In genomic region chr2:119034656-119035396, GRCm38 (mm10) we compare ENCODE assay signal across 8 mouse cellular contexts. TPM values are rescaled to one million over a fixed set of nuclear protein-coding genes. Genes with fewer than 3 reads are reported as not detected.
DNase-seq lines count a peak whose midpoint lies in the region; ATAC-seq and TF ChIP-seq lines count a peak whose summit lies in the region.

TSS of gene Rpusd2 (plus strand) at chr2:119034790.

- peak; percentile 88 for DNase-seq in 3134 (ENCODE audit: extremely low read depth, insufficient read length, low spot score)
- peak; percentile 94 to 95 for DNase-seq in adrenal gland, postnatal 36 days
- peak; percentile 95 to 96 for DNase-seq in heart, adult 18-20 months
- peak; percentile 97 for DNase-seq in kidney, adult 2 months
- DNase-seq in spleen, adult 2 months (ENCODE audit: low read depth in 1 of 2, low spot score in 2 of 2) = peak; percentile 91 to 92

- H3K36me3 ChIP-seq in embryonic facial prominence, embryonic 13.5 days = peaks cover 26% of the 10 kb centered on the region
- no peaks in the 10 kb centered on the region for H3K36me3 ChIP-seq in kidney, adult 2 months (ENCODE audit: control insufficient read depth, insufficient read depth, low read length)
- H3K36me3 ChIP-seq in limb, embryonic 12.5 days = peaks cover 30% of the 10 kb centered on the region
- H3K36me3 ChIP-seq in midbrain, embryonic 15.5 days (replicated peaks) = peaks cover 19% of the 10 kb centered on the region; the same call in 1 of the 2 replicates
- H3K36me3 ChIP-seq in spleen, adult 2 months (ENCODE audit: control insufficient read depth, insufficient read depth, low read length) = no peaks in the 10 kb centered on the region; the same call in 1 of the 2 replicates

- no peaks in the 10 kb centered on the region; the same call in 1 of the 2 replicates for H3K27me3 ChIP-seq in embryonic facial prominence, embryonic 13.5 days
- H3K27me3 ChIP-seq in kidney, adult 2 months (replicated peaks; ENCODE audit: control insufficient read depth, insufficient read depth, low read length) = no peaks in the 10 kb centered on the region
- H3K27me3 ChIP-seq in limb, embryonic 12.5 days = no peaks in the 10 kb centered on the region
- H3K27me3 ChIP-seq in midbrain, embryonic 15.5 days (replicated peaks) = no peaks in the 10 kb centered on the region
- H3K27me3 ChIP-seq in spleen, adult 2 months (ENCODE audit: control insufficient read depth, insufficient read depth, low read length) = no peaks in the 10 kb centered on the region

- WGBS in embryonic facial prominence, embryonic 13.5 days = under 1% methylated on average over 49 of the region's 49 CpGs
- WGBS in kidney, adult 2 months = under 1% methylated on average over 49 of the region's 49 CpGs
- under 1% methylated on average over 49 of the region's 49 CpGs for WGBS in limb, embryonic 12.5 days
- under 1% methylated on average over 49 of the region's 49 CpGs for WGBS in midbrain, embryonic 15.5 days
- WGBS in spleen, adult 2 months = 1% methylated on average over 49 of the region's 49 CpGs

- H3K9me3 ChIP-seq in embryonic facial prominence, embryonic 13.5 days = no peaks in the 10 kb centered on the region
- H3K9me3 ChIP-seq in limb, embryonic 12.5 days = no peaks in the 10 kb centered on the region
- H3K9me3 ChIP-seq in midbrain, embryonic 15.5 days = no peaks in the 10 kb centered on the region

- H3K4me1 ChIP-seq in embryonic facial prominence, embryonic 13.5 days = peaks cover 11% of the 10 kb centered on the region
- 0 out of 2 replicates have a peak, but pooled peaks cover 4% of the 10 kb centered on the region for H3K4me1 ChIP-seq in kidney, adult 2 months (ENCODE audit: control insufficient read depth, insufficient read depth, low read length)
- peaks cover 15% of the 10 kb centered on the region for H3K4me1 ChIP-seq in limb, embryonic 12.5 days (replicated peaks)
- H3K4me1 ChIP-seq in midbrain, embryonic 15.5 days = peaks cover 20% of the 10 kb centered on the region
- H3K4me1 ChIP-seq in spleen, adult 2 months (ENCODE audit: control insufficient read depth, insufficient read depth, insufficient read length) = no peaks in the 10 kb centered on the region

- H3K4me2 ChIP-seq in embryonic facial prominence, embryonic 13.5 days = peak within 1 kb of the TSS; percentile 90
- peak within 1 kb of the TSS; percentile 79 for H3K4me2 ChIP-seq in limb, embryonic 12.5 days
- peak within 1 kb of the TSS; percentile 79 for H3K4me2 ChIP-seq in midbrain, embryonic 15.5 days

- peak within 1 kb of the TSS; percentile 79 for H3K27ac ChIP-seq in embryonic facial prominence, embryonic 13.5 days
- no peak within 1 kb of the TSS for H3K27ac ChIP-seq in kidney, adult 2 months (ENCODE audit: insufficient read depth, low read depth, low read length)
- peak within 1 kb of the TSS; percentile 93 for H3K27ac ChIP-seq in limb, embryonic 12.5 days
- H3K27ac ChIP-seq in midbrain, embryonic 15.5 days = peak within 1 kb of the TSS; percentile 88
- peak within 1 kb of the TSS; percentile 62 for H3K27ac ChIP-seq in spleen, adult 2 months (ENCODE audit: insufficient read depth, low read length)

- peak; percentile 40 for TF ChIP-seq CTCF in kidney, adult 2 months (conservative IDR thresholded peaks at IDR 0.05; ENCODE audit: insufficient read depth, insufficient read length, low read depth, low read length)
- TF ChIP-seq CTCF in spleen, adult 2 months (IDR thresholded peaks at IDR 0.05; ENCODE audit: extremely low read depth, insufficient read depth, insufficient read length, insufficient replicate concordance) = no peak

- H3K4me3 ChIP-seq in embryonic facial prominence, embryonic 13.5 days = peak within 1 kb of the TSS; percentile 98
- H3K4me3 ChIP-seq in kidney, adult 2 months (ENCODE audit: insufficient read depth, low read depth, low read length) = peak within 1 kb of the TSS; percentile 91
- peak within 1 kb of the TSS; percentile 81 for H3K4me3 ChIP-seq in limb, embryonic 12.5 days (replicated peaks)
- H3K4me3 ChIP-seq in midbrain, embryonic 15.5 days = peak within 1 kb of the TSS; percentile 59
- H3K4me3 ChIP-seq in spleen, adult 2 months (ENCODE audit: extremely low read depth, insufficient read depth, insufficient read length) = peak within 1 kb of the TSS; percentile 81

- H3K9ac ChIP-seq in embryonic facial prominence, embryonic 13.5 days = peak within 1 kb of the TSS; percentile 88
- H3K9ac ChIP-seq in limb, embryonic 12.5 days (replicated peaks) = peak within 1 kb of the TSS; percentile 82
- H3K9ac ChIP-seq in midbrain, embryonic 15.5 days = peak within 1 kb of the TSS; percentile 88

- peak; percentile 38 for TF ChIP-seq POLR2A in kidney, adult 2 months (IDR thresholded peaks at IDR 0.05; ENCODE audit: low read depth, low read length)
- peak; percentile 16; the same call in 1 of the 2 replicates for TF ChIP-seq POLR2A in spleen, adult 2 months (IDR thresholded peaks at IDR 0.05; ENCODE audit: low read depth, low read length)

- ATAC-seq in embryonic facial prominence, embryonic 13.5 days (ENCODE audit: insufficient number of reproducible peaks, insufficient read depth, low FRiP score, low TSS enrichment, low read depth) = peak; percentile 85
- peak; percentile 91 for ATAC-seq in limb, embryonic 12.5 days (ENCODE audit: insufficient number of reproducible peaks, insufficient read depth, low FRiP score, low TSS enrichment, low read depth)
- ATAC-seq in midbrain, embryonic 15.5 days (replicated peaks) = peak; percentile 96

RNA-seq across cellular contexts. Expression of gene Rpusd2, which starts in this region (rescaled TPM):
- total RNA-seq in adrenal gland, postnatal 36 days (2021) = 1 to 10 TPM; 5.0 to 5.1 TPM
- 4.2 and 4.9 TPM in 2 replicates for polyA plus RNA-seq in embryonic facial prominence, embryonic 13.5 days (2015; fragmentation: Nextera tagmentation; extraction: Ambion mirVana)
- 1 to 10 TPM; 4.5 to 4.8 TPM for total RNA-seq in heart, adult 18-20 months (2021)
- 3.6 and 4.0 TPM in 2 replicates for polyA plus RNA-seq in kidney, adult 2 months (2012; rRNA removed)
- polyA plus RNA-seq in limb, embryonic 12.5 days (2016; fragmentation: Nextera tagmentation; extraction: Ambion mirVana) = 5.4 and 6.2 TPM in 2 replicates
- polyA plus RNA-seq in midbrain, embryonic 15.5 days (2015; fragmentation: Nextera tagmentation; extraction: Ambion mirVana) = 4.6 and 4.9 TPM in 2 replicates
- 3.2 and 4.3 TPM in 2 replicates for polyA plus RNA-seq in spleen, adult 2 months (2012; rRNA removed)
